Mouse (Mus musculus): ENCODE results near the gene Hs2st1. TPM values are rescaled to one million over a fixed set of nuclear protein-coding genes. Genes with fewer than 3 reads are reported as not detected.
A peak's percentile ranks its signal among the peaks of the same experiment; 100 is the strongest.
"Not testable (repeated sequence)": the region's sequence is repeated elsewhere in the genome, so short reads cannot be mapped to it uniquely, and the experiment has no call there.

The Hs2st1 gene
- polyA plus RNA-seq, 1 experiment from 2014 or later = 44.0 TPM

DNA sequence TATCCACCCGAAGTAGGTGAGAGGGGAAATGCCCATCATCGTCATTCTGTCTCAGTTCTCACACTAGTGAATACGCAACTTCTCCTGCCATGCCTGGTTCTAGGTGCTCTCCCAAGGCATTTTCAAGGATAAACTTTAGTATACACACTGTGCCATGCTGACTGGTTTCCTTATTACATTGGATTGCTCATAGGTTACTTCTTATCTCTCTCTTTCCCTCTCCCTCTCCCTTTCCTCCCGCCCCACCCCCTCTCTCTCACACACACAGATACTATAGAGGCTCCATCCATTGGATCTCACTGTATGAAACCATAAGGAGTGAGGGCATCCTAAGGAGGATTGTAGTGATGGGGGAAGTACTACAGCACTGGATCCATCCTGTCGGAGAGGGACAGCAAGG lies 38.1 kb upstream of the Hs2st1 start:
- no peaks in the 10 kb centered on the region for H3K27me3 ChIP-seq
- in situ Hi-C loops (cut with MboI; ENCODE audit: low pct_unique_long_range_greater_than_20kb) = loop anchor here (5.0 kb wide), 1 partner anchor 36 kb away; the partner anchor contains the start of genes Hs2st1 and Selenof
- no peak for DNase-seq (ENCODE audit: low read depth, low spot score)
- ChIA-PET CTCF (interaction anchor here (1.0 to 2.2 kb wide), 2 partner anchors 12 to 36 kb away, joined by 3 to 6 read pairs; no protein-coding TSS in a partner anchor), POLR2A (no interaction called here)
- no peak for TF ChIP-seq CTCF (IDR thresholded peaks at IDR 0.05)
- ATAC-seq = no peak

- no peaks in the 10 kb centered on the region for H3K27me3 ChIP-seq
- TF ChIP-seq CTCF (IDR thresholded peaks at IDR 0.05) = peak; percentile 65
- ChIA-PET POLR2A (interaction anchor here (0.6 kb wide), 1 partner anchor 68 kb away, joined by 4 read pairs; no protein-coding TSS in a partner anchor), CTCF (interaction anchor here (0.7 to 4.9 kb wide), 21 partner anchors 7 to 185 kb away, joined by 3 to 35 read pairs (median 4); no protein-coding TSS in a partner anchor)
- ATAC-seq (no peak), DNase-seq (ENCODE audit: low read depth, low spot score) (no peak)
- in situ Hi-C loops (cut with MboI; ENCODE audit: low pct_unique_long_range_greater_than_20kb) = loop anchor here (5.0 kb wide), 1 partner anchor 34 kb away; the partner anchor contains the start of genes Hs2st1 and Selenof
Observed at GRCm38 (mm10) chr3:144606449-144606848, 36.5 kb upstream of the Hs2st1 start.

DNA sequence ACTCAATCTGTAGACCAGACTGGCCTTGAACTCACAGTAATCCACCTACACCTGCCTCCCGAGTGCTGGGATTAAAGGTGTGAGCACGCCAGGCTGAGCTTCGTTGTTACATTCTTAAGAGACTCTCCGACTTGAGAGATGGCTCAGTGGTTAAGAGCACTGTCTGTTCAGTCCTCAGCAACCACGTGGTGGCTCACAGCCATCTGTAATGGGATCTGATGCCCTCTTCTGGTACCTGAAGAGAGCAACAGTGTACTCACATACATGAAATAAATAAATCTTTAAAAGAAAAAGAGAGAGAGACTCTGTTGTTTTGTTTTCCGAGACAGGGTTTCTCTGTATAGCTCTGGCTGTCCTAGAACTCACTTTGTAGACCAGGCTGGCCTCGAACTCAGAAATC lies 35.8 kb upstream of the Hs2st1 start:
- CTCF ChIA-PET = interaction anchor here (0.7 to 4.9 kb wide), 22 partner anchors 8 to 184 kb away, joined by 3 to 35 read pairs (median 4); no protein-coding TSS in a partner anchor
- TF ChIP-seq CTCF (IDR thresholded peaks at IDR 0.05) = peak; percentile 63
- ATAC-seq; POLR2A ChIA-PET; H3K27me3 ChIP-seq; DNase-seq (ENCODE audit: low read depth, low spot score): not testable (repeated sequence)
- in situ Hi-C loops (cut with MboI; ENCODE audit: low pct_unique_long_range_greater_than_20kb) = loop anchor here (5.0 kb wide), 1 partner anchor 34 kb away; the partner anchor contains the start of genes Hs2st1 and Selenof

DNA sequence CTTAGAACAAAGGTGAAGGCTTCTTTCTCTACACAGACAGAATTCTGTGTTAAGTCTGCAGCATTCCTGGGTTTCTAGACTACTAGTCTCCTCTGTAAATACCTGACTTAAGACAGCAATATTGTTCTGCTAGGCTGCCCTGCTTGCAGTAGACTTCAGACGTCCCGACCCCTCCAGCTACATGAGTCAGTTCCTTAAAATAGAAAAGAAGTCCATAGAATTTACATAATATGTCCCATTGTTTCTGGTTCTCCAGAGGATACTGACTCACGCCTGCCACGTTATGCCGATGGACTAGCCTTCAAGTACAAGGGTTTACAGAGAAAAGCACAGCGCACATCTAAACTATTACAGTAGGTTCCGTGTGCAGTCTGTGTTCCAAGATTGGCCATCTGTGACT lies 34.2 kb upstream of the Hs2st1 start:
- POLR2A ChIA-PET = interaction anchor here (0.7 kb wide), 1 partner anchor 18 kb away, joined by 3 read pairs; no protein-coding TSS in a partner anchor
- CTCF ChIA-PET = interaction anchor here (1.0 to 4.9 kb wide), 10 partner anchors 8 to 175 kb away, joined by 3 to 35 read pairs (median 3); no protein-coding TSS in a partner anchor

DNA sequence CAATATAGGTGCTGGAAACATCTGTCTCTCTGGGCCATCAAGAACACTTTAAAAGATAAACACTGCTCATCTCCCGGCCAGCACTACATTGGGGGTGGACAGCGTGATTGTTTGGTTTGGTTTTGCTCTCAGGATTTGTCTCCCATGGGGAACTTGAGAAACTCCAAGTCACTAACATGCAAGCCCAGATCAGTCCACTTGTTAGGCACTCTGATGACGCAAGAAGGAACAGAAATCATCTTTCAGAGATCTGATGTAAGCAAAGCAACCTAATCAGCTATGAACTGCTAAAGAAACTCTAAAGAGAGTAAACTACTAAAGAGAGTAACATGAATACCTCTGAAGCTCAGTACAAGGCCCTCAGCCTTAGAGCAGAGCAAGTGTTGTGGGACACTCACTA lies 33.6 kb upstream of the Hs2st1 start:
- H3K27me3 ChIP-seq = no peaks in the 10 kb centered on the region
- peak; percentile 1 for ATAC-seq
- POLR2A ChIA-PET = no interaction called here
- no peak for TF ChIP-seq CTCF (IDR thresholded peaks at IDR 0.05)
- no peak for DNase-seq (ENCODE audit: low read depth, low spot score)
- in situ Hi-C loops (cut with MboI; ENCODE audit: low pct_unique_long_range_greater_than_20kb) = no loop called here
- CTCF ChIA-PET = interaction anchor here (1.0 to 4.9 kb wide), 9 partner anchors 9 to 150 kb away, joined by 3 to 35 read pairs (median 3); no protein-coding TSS in a partner anchor

More for the DNA sequence above, 34.2 kb upstream of the Hs2st1 start:
- DNase-seq (ENCODE audit: low read depth, low spot score) (peak; percentile 99), ATAC-seq (peak; percentile 96)
- H3K27me3 ChIP-seq = no peaks in the 10 kb centered on the region
- in situ Hi-C loops (cut with MboI; ENCODE audit: low pct_unique_long_range_greater_than_20kb) = no loop called here
- TF ChIP-seq CTCF (IDR thresholded peaks at IDR 0.05) = peak; percentile 20

DNA sequence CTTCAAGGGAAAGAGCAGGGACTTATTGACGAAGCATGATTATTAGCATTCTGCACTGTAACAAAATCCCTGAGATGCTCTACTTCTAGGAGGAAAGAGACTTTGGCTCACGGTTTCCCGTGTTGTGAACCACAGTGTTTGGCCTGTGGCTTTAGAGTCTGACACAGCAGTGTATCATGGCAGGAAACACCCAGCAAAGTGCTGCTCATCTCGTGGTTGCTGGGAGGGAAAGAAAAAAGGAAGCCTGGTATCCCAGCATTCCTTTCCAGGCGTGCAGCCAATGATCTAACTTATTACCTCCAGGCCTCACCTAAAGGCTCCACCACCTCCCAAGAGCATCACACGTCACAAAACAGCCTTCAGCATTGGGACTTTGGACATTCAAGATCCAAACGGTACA lies 32.8 kb upstream of the Hs2st1 start:
- ATAC-seq = no peak

DNA sequence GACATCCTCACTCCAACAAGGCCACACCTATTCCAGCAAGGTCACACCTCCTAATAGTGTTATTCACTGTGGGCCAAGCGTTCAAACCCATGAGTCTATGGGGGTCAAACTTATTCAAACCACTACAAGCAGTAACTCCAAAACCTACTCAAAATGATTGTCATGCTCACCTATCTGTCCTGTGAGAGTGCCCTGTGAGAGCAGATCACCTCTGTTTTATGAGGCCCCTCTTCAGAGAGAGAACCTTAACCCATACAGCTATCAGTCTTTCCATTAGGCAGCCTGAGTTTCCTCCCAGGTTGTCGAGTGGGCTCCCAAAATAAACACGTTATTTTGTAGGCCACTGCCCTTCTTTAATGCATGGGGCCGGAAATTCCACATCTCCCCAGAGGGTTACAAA lies 32.4 kb upstream of the Hs2st1 start:
- in situ Hi-C loops (cut with MboI; ENCODE audit: low pct_unique_long_range_greater_than_20kb) = no loop called here
- CTCF ChIA-PET = interaction anchor here (0.7 to 2.6 kb wide), 3 partner anchors 8 to 66 kb away, joined by 3 to 6 read pairs (median 3); no protein-coding TSS in a partner anchor
- H3K27me3 ChIP-seq = no peaks in the 10 kb centered on the region
- ATAC-seq (no peak), DNase-seq (ENCODE audit: low read depth, low spot score) (no peak)
- TF ChIP-seq CTCF (IDR thresholded peaks at IDR 0.05) = no peak
- POLR2A ChIA-PET = no interaction called here

More for the DNA sequence above, 32.8 kb upstream of the Hs2st1 start:
- DNase-seq (ENCODE audit: low read depth, low spot score) = no peak
- in situ Hi-C loops (cut with MboI; ENCODE audit: low pct_unique_long_range_greater_than_20kb) = no loop called here
- H3K27me3 ChIP-seq = no peaks in the 10 kb centered on the region
- no peak for TF ChIP-seq CTCF (IDR thresholded peaks at IDR 0.05)
- CTCF ChIA-PET = interaction anchor here (0.7 to 4.9 kb wide), 5 partner anchors 9 to 66 kb away, joined by 3 to 35 read pairs (median 3); no protein-coding TSS in a partner anchor
- POLR2A ChIA-PET = no interaction called here

DNA sequence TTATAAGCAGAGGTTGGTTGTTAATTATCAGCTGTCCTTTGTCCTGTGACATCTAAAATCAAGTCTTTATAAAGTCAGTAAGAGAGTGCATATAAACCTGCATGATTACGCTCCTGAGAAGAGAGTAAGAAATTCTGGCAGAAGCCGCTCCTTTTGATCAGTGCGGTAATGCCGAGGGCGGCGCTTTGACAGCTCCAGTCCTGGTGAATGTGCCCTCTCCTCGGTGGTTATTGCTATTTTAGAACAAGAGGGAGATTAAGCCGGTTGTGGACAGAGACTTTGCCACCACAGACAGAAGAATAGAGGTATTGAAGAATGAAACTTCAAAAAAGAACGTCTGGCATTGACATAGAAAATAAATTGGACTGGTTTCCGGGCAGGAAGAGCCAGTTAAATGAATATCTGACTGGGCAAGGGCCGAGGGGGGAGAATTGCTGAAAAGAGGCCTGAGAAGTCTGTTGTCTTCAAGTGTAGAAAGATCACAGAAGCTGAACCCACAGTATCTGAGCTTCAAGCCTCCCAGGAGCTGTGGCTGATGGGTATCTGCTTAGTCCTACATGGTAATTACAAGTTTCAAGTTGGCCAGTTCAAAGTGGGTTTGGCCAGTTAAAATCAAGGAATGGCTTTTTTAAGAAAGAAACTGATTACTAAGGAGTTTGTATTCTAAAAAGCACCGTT lies 27.9 kb upstream of the Hs2st1 start:
- H3K27me3 ChIP-seq = no peaks in the 10 kb centered on the region
- CTCF ChIA-PET = interaction anchor here (0.9 to 5.6 kb wide), 7 partner anchors 8 to 115 kb away, joined by 3 to 55 read pairs (median 4); no protein-coding TSS in a partner anchor
- no peak for ATAC-seq
- POLR2A ChIA-PET = interaction anchor here (1.2 kb wide), 1 partner anchor 8 kb away, joined by 3 read pairs; no protein-coding TSS in a partner anchor
- in situ Hi-C loops (cut with MboI; ENCODE audit: low pct_unique_long_range_greater_than_20kb) = no loop called here
- DNase-seq (ENCODE audit: low read depth, low spot score) = no peak
- no peak for TF ChIP-seq CTCF (IDR thresholded peaks at IDR 0.05)

GRCm38 (mm10) chr3:144597121-144597520 lies 27.1 kb upstream of the Hs2st1 start:
- DNase-seq (ENCODE audit: low read depth, low spot score) = no peak
- no peaks in the 10 kb centered on the region for H3K27me3 ChIP-seq
- ChIA-PET CTCF (interaction anchor here (0.9 to 5.6 kb wide), 9 partner anchors 9 to 144 kb away, joined by 3 to 55 read pairs (median 4); no protein-coding TSS in a partner anchor), POLR2A (no interaction called here)
- ATAC-seq = no peak
- in situ Hi-C loops (cut with MboI; ENCODE audit: low pct_unique_long_range_greater_than_20kb) = no loop called here
- no peak for TF ChIP-seq CTCF (IDR thresholded peaks at IDR 0.05)

GRCm38 (mm10) chr3:144592992-144593785 lies 23.2 kb upstream of the Hs2st1 start:
- in situ Hi-C loops (cut with MboI; ENCODE audit: low pct_unique_long_range_greater_than_20kb) = no loop called here
- no peak for TF ChIP-seq CTCF (IDR thresholded peaks at IDR 0.05)
- peak; percentile 39 for ATAC-seq
- no peaks in the 10 kb centered on the region for H3K27me3 ChIP-seq
- ChIA-PET POLR2A (interaction anchor here (1.5 kb wide), 1 partner anchor 16 kb away, joined by 4 read pairs; no protein-coding TSS in a partner anchor), CTCF (interaction anchor here (1.0 to 5.6 kb wide), 5 partner anchors 9 to 23 kb away, joined by 3 to 55 read pairs (median 3); partner anchors contain the start of genes Hs2st1 and Selenof)
- no peak for DNase-seq (ENCODE audit: low read depth, low spot score)
